Mouse (Mus musculus) liver, adult 2 months (tissue): ENCODE measurements around the gene Ripply3. TPM values are rescaled to one million over a fixed set of nuclear protein-coding genes. Genes with fewer than 3 reads are reported as not detected.

Source experiments
- DNase-seq: peaks from one replicate; pipeline ENCODE4 v3.0.0-alpha.2; 2011; ENCODE audit warnings: low read depth, low spot score; ENCODE audit errors: extremely low read depth
- H3K27ac ChIP-seq: fragments of 200-500 bp; replicated peaks from 2 replicates; pipeline ENCODE4 v1.5.1; 2012; ENCODE audit warnings: low read depth, mild to moderate bottlenecking, control low read depth, inconsistent platforms, low read length; ENCODE audit not compliant: insufficient read depth
- H3K27me3 ChIP-seq: fragments of 200-500 bp; 2 replicates; pipeline ENCODE4 v1.6.1; 2012; ENCODE audit warnings: mild to moderate bottlenecking, moderate library complexity, low read length, inconsistent platforms; ENCODE audit not compliant: control insufficient read depth, insufficient read depth
- H3K36me3 ChIP-seq: fragments of 200-500 bp; 2 replicates; pipeline ENCODE4 v1.6.1; 2012; ENCODE audit warnings: low read length, inconsistent platforms; ENCODE audit not compliant: control insufficient read depth, insufficient read depth
- H3K4me1 ChIP-seq: fragments of 200-500 bp; 2 replicates; pipeline ENCODE4 v1.6.1; 2011; ENCODE audit warnings: low read length; ENCODE audit not compliant: control insufficient read depth, insufficient read depth
- H3K4me3 ChIP-seq: fragments of 200-500 bp; 2 replicates; pipeline ENCODE4 v1.5.1; 2011; ENCODE audit warnings: low read depth, mild to moderate bottlenecking, control low read depth, low read length, moderate library complexity; ENCODE audit not compliant: insufficient read depth
- H3K79me2 ChIP-seq: fragments of 200-500 bp; 2 replicates; pipeline ENCODE4 v1.6.1; 2012; ENCODE audit warnings: inconsistent platforms, mild to moderate bottlenecking, low read length, moderate library complexity; ENCODE audit not compliant: control insufficient read depth, insufficient read depth
- H3K9ac ChIP-seq: fragments of 200-500 bp; 2 replicates; pipeline ENCODE4 v1.6.1; 2012; ENCODE audit warnings: low read depth, mild to moderate bottlenecking, control low read depth, inconsistent platforms, low read length
- CTCF ChIP-seq: fragments of 200-500 bp; IDR thresholded peaks from 2 replicates; pipeline ENCODE4 v1.5.1; 2011; ENCODE audit warnings: low read depth, low read length, control low read depth
- POLR2A ChIP-seq: fragments of 200-500 bp; IDR thresholded peaks from 2 replicates; pipeline ENCODE4 v1.6.1; 2011; ENCODE audit warnings: low read length, control low read depth; ENCODE audit not compliant: insufficient read depth; ENCODE audit errors: extremely low read depth
- WGBS: fragments of 180-500 bp; shearing (Covaris S2); methylation state at CpG from one replicate; pipeline ENCODE4 v1.1.7; 2018; 5-methylcytosine and 5-hydroxymethylcytosine counted together
- polyA plus RNA-seq: library from polyadenylated mRNA; depleted of rRNA; stranded (reverse); fragments of >200 nt; gene quantifications from 2 replicates; pipeline ENCODE4 v1.2.3, GENCODE M21; 2012; rRNA removed
- total RNA-seq: library from RNA; depleted of rRNA; stranded (reverse); fragments of >200 nt; gene quantifications from 2 replicates; pipeline ENCODE4 v1.2.3, GENCODE M21; 2014; rRNA removed

Gene Ripply3
- total and polyA plus RNA-seq, 2 experiments: 0.74 to 0.99 TPM

GRCm38 (mm10) chr16:94379386-94379785, 51.2 kb downstream of the Ripply3 start:
- DNase-seq: no peak
- H3K27ac ChIP-seq: no peak overlapping the region
- H3K4me1 ChIP-seq: no peaks in the 10 kb centered on the region
- TF ChIP-seq POLR2A: no peak
- no peak for TF ChIP-seq CTCF
- no peaks in the 10 kb centered on the region for H3K36me3 ChIP-seq
- WGBS: 89% methylated on average over 1 of the region's 1 CpGs
- H3K4me3 ChIP-seq: no peak overlapping the region
- H3K9ac ChIP-seq: no peak overlapping the region
- H3K27me3 ChIP-seq: no peaks in the 10 kb centered on the region
- H3K79me2 ChIP-seq: peaks cover 21% of the 10 kb centered on the region; the same call in 1 of the 2 replicates

- H3K27ac ChIP-seq: no peak overlapping the region
- H3K36me3 ChIP-seq: no peaks in the 10 kb centered on the region
- no peak overlapping the region for H3K4me3 ChIP-seq
- H3K9ac ChIP-seq: no peak overlapping the region
- peaks cover 3% of the 10 kb centered on the region; the same call in 1 of the 2 replicates for H3K4me1 ChIP-seq
- WGBS: 88% methylated on average over 3 of the region's 3 CpGs
- TF ChIP-seq POLR2A: no peak
- no peak for TF ChIP-seq CTCF
- no peaks in the 10 kb centered on the region for H3K27me3 ChIP-seq
- peaks cover 17% of the 10 kb centered on the region; the same call in 1 of the 2 replicates for H3K79me2 ChIP-seq
- no peak for DNase-seq
Observed at GRCm38 (mm10) chr16:94383277-94383676, 55.1 kb downstream of the Ripply3 start.

Other genes with a start within 250 kb of the Ripply3 start
- not detected in 2 replicates for gene Sim2, start 243.5 kb upstream of the Ripply3 start, total RNA-seq
- gene Sim2, start 243.5 kb upstream of the Ripply3 start, polyA plus RNA-seq: not detected in 2 replicates
- 6.0 and 6.4 TPM in 2 replicates for gene Hlcs, start 14.8 kb upstream of the Ripply3 start, total RNA-seq
- gene Hlcs, start 14.8 kb upstream of the Ripply3 start, polyA plus RNA-seq: 6.4 and 7.2 TPM in 2 replicates
- gene Ttc3, start 42.2 kb downstream of the Ripply3 start, total RNA-seq: 26.7 and 28.6 TPM in 2 replicates
- gene Ttc3, start 42.2 kb downstream of the Ripply3 start, polyA plus RNA-seq: 6.8 and 9.3 TPM in 2 replicates
- gene Pigp, start 43.4 kb downstream of the Ripply3 start, total RNA-seq: 34.0 and 41.2 TPM in 2 replicates
- 7.6 and 13.1 TPM in 2 replicates for gene Pigp, start 43.4 kb downstream of the Ripply3 start, polyA plus RNA-seq
- gene Vps26c, start 198.4 kb downstream of the Ripply3 start, total RNA-seq: 33.1 and 33.9 TPM in 2 replicates
- 18.8 and 19.4 TPM in 2 replicates for gene Vps26c, start 198.4 kb downstream of the Ripply3 start, polyA plus RNA-seq
- 12.2 and 12.6 TPM in 2 replicates for gene Dyrk1a, start 241.6 kb downstream of the Ripply3 start, total RNA-seq
- 10.9 and 13.6 TPM in 2 replicates for gene Dyrk1a, start 241.6 kb downstream of the Ripply3 start, polyA plus RNA-seq